Mouse (Mus musculus): ENCODE measurements at regions not wholly inside any gene's neighbourhood (a gene's known extent, or its start where the extent isn't known, plus 50 kb on each side); places are given as distances from the start of the nearest gene placed in this dataset.

- TF ChIP-seq ZC3H11A (IDR thresholded peaks at IDR 0.05; ENCODE audit: borderline replicate concordance, low read depth, low read length) (no peak), CHD2 (IDR thresholded peaks at IDR 0.05; ENCODE audit: low read depth, low read length) (no peak)
Measured at GRCm38 (mm10) chr1:111355435-111355834, 378.1 kb upstream of the Cdh19 start.
